Mouse (Mus musculus) heart, adult 11 months (tissue): Measurements from ENCODE around the gene Als2cl.

ENCODE experiments used
- DNase-seq: peaks from one replicate; pipeline ENCODE4 v3.0.0; 2022

Als2cl gene

GRCm38 (mm10) chr9:110879191-110879920, at the start of gene Als2cl:
Gene Als2cl, plus strand, starts transcription at chr9:110879870.
- peak; percentile 96 for DNase-seq

GRCm38 (mm10) chr9:110833021-110833420, 46.6 kb upstream of the Als2cl start:
- DNase-seq, result no peak

- peak; percentile 89 for DNase-seq
Measured at GRCm38 (mm10) chr9:110834411-110834810, 45.3 kb upstream of the Als2cl start, which contains the start of gene Prss45. Gene Prss45, plus strand, starts transcription at chr9:110834588.

- DNase-seq, result peak; percentile 91
Measured at GRCm38 (mm10) chr9:110834961-110835360, 44.7 kb upstream of the Als2cl start.

GRCm38 (mm10) chr9:110836112-110836511, 43.6 kb upstream of the Als2cl start:
- DNase-seq, result peak; percentile 97

GRCm38 (mm10) chr9:110840905-110841304, 38.8 kb upstream of the Als2cl start:
- peak; percentile 90 for DNase-seq

GRCm38 (mm10) chr9:110841438-110841837, 38.2 kb upstream of the Als2cl start:
- DNase-seq, result no peak

- DNase-seq, result no peak
Measured at GRCm38 (mm10) chr9:110844206-110844605, 35.5 kb upstream of the Als2cl start, which contains the start of gene Prss46. Gene Prss46, plus strand, starts transcription at chr9:110844506.

GRCm38 (mm10) chr9:110849162-110849561, 30.5 kb upstream of the Als2cl start:
- DNase-seq, result no peak

GRCm38 (mm10) chr9:110855903-110856302, 23.8 kb upstream of the Als2cl start:
- peak; percentile 87 for DNase-seq

- peak; percentile 92 for DNase-seq
Measured at GRCm38 (mm10) chr9:110856920-110857319, 22.8 kb upstream of the Als2cl start.

- peak; percentile 86 for DNase-seq
Measured at GRCm38 (mm10) chr9:110857781-110858472, 21.7 kb upstream of the Als2cl start, which contains the start of gene Prss50. Gene Prss50, plus strand, starts transcription at chr9:110857967.

- DNase-seq, result peak; percentile 81
Measured at GRCm38 (mm10) chr9:110858523-110858922, 21.1 kb upstream of the Als2cl start.

GRCm38 (mm10) chr9:110858967-110859596, 20.6 kb upstream of the Als2cl start:
- no peak for DNase-seq

- no peak for DNase-seq
Measured at GRCm38 (mm10) chr9:110871030-110871429, 8.6 kb upstream of the Als2cl start.

- no peak for DNase-seq
Measured at GRCm38 (mm10) chr9:110873681-110874659, 5.7 kb upstream of the Als2cl start.

GRCm38 (mm10) chr9:110874660-110875191, 4.9 kb upstream of the Als2cl start:
- no peak for DNase-seq

GRCm38 (mm10) chr9:110875288-110875695, 4.4 kb upstream of the Als2cl start:
- no peak for DNase-seq

- DNase-seq, result no peak
Measured at GRCm38 (mm10) chr9:110877353-110877752, 2.3 kb upstream of the Als2cl start.

- peak; percentile 99 for DNase-seq
Measured at GRCm38 (mm10) chr9:110877888-110878287, 1.8 kb upstream of the Als2cl start.

- peak; percentile 99 for DNase-seq
Measured at GRCm38 (mm10) chr9:110879998-110880561, 410 bp downstream of the Als2cl start, which contains the start of gene Tmie. Gene Tmie, minus strand, starts transcription at chr9:110880113.
